Mouse (Mus musculus) olfactory bulb, adult 2 months (tissue): ENCODE results near the gene Dpp6.

Source experiments
- CTCF ChIP-seq: fragments of 200-500 bp; IDR thresholded peaks from 2 replicates; pipeline ENCODE4 v1.5.1; 2012; ENCODE audit warnings: low read depth, mild to moderate bottlenecking, low read length, moderate library complexity; ENCODE audit not compliant: insufficient read depth
- POLR2A ChIP-seq: fragments of 200-500 bp; IDR thresholded peaks from 2 replicates; pipeline ENCODE4 v1.6.1; 2012; ENCODE audit warnings: mild to moderate bottlenecking, low read depth, low read length, moderate library complexity; ENCODE audit not compliant: insufficient read depth

DNA sequence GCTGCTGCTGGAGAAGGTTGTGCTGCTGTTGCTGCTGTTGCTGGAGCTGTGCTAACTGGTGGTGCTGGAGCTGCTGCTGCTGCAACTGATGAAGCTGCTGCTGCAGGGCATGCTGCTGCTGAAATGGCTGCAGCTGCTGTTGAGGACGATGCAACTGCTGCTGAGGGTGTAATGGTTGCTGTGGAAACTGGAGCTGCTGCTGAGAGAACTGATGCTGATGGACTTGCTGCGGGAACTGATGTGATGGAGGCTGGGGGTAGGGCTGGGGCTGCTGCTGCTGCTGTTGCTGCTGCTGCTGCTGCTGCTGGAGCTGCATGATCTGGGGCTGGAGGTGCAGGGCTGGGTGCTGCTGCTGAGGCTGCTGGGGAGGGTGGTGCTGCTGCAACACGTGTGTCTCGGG is 948.8 kb downstream of the Dpp6 start:
- TF ChIP-seq CTCF, result no peak
- TF ChIP-seq POLR2A, result no peak
